Mouse (Mus musculus): Measurements from ENCODE around the gene Baiap2l1. TPM values are rescaled to one million over a fixed set of nuclear protein-coding genes. Genes with fewer than 3 reads are reported as not detected.

Baiap2l1 gene
- 0.76 TPM for polyA plus RNA-seq (2017; shearing (Covaris generic))

DNA sequence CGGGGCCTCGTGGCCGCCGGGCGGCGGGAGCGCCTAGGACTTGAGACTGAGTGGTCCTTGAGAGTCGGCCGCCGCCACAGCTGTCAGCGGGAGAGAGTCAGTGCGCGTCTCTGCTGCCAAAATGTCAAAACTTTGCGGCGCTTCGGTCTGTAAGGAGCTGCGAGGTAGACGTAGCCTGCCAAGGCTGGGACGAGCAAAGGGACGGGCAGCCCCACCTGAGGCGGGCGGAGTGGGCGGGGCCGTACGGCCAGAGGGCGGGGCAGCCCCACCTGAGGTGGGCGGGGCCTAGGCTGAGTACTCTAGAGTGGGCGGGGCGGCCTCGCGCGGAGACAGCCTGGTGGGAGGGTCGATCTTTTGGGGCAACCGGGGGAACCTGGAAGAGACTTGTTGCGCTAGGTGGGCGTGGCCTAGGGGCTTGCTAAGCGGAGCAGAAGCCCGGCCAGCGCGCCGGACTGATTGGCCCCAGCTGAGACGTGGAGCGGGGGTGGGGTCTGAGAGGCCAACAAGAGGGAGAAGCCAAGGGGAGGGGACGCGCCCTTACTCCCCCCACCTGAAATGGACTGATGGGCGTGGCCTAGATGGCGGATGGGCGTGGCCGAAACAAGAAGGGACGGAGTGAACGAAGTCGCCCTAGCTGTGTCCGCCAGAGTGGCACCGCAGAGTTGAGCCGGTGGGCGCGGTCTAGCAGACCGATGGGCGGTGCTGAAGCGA, at the start of gene Baiap2l1:
TSS of gene Baiap2l1 (minus strand) at position 232 of the 711 bp plus-strand sequence.

GRCm38 (mm10) chr5:144243901-144244487, 113.9 kb downstream of the Baiap2l1 start, which contains the start of gene Bri3:
Gene Bri3 (plus strand): TSS chr5:144244437.

GRCm38 (mm10) chr5:144223503-144223862, 134.4 kb downstream of the Baiap2l1 start, which contains the start of gene Tecpr1:
Gene Tecpr1 (minus strand): TSS chr5:144223615.

Other genes with a start within 250 kb of the Baiap2l1 start
- 0.13 TPM for gene Bhlha15, start 167.8 kb downstream of the Baiap2l1 start, polyA plus RNA-seq (2017; shearing (Covaris generic))
- 235 TPM for gene Tecpr1, start 134.5 kb downstream of the Baiap2l1 start, polyA plus RNA-seq (2017; shearing (Covaris generic))
- 2.4 TPM for gene Bri3, start 113.7 kb downstream of the Baiap2l1 start, polyA plus RNA-seq (2017; shearing (Covaris generic))
- not detected for gene Nptx2, start 187.8 kb upstream of the Baiap2l1 start, polyA plus RNA-seq (2017; shearing (Covaris generic))

All from inflammation-experienced regulatory T-cells, adult 16 weeks (primary cell).